Mouse (Mus musculus): ENCODE measurements around the gene Dnaaf1. TPM values are rescaled to one million over a fixed set of nuclear protein-coding genes. Genes with fewer than 3 reads are reported as not detected.

The Dnaaf1 gene
- polyA plus RNA-seq, 1 experiment from 2014 or later, result 0.08 TPM

GRCm38 (mm10) chr8:119606224-119606623, 31.2 kb downstream of the Dnaaf1 start:
- Histone ChIP-seq H3K36me3 (peaks cover 17% of the 10 kb centered on the region), H3K27me3 (no peaks in the 10 kb centered on the region), H3K9ac (no peak overlapping the region), H3K4me3 (no peak overlapping the region), H3K27ac (no peak overlapping the region), H3K4me2 (no peak overlapping the region), H3K9me3 (no peaks in the 10 kb centered on the region), H3K4me1 (peaks cover 11% of the 10 kb centered on the region)
- no peak for ATAC-seq (ENCODE audit: insufficient number of reproducible peaks, insufficient read depth, low FRiP score, low TSS enrichment, low read depth)
- 84% methylated on average over 2 of the region's 2 CpGs for WGBS

- Histone ChIP-seq H3K4me1 (no peaks in the 10 kb centered on the region), H3K9ac (no peak within 1 kb of the TSS), H3K4me2 (no peak within 1 kb of the TSS), H3K27ac (no peak within 1 kb of the TSS), H3K36me3 (no peaks in the 10 kb centered on the region), H3K27me3 (0 out of 2 replicates have a peak, but pooled peaks cover 5% of the 10 kb centered on the region), H3K9me3 (no peaks in the 10 kb centered on the region), H3K4me3 (no peak within 1 kb of the TSS)
- 86% methylated on average over 26 of the region's 26 CpGs for whole genome bisulfite sequencing
- no peak; the same call in 1 of the 2 replicates for ATAC-seq (ENCODE audit: insufficient number of reproducible peaks, insufficient read depth, low FRiP score, low TSS enrichment, low read depth)
Observed at GRCm38 (mm10) chr8:119612471-119612870, 37.4 kb downstream of the Dnaaf1 start, which contains the start of gene Adad2. TSS of gene Adad2 (plus strand) at chr8:119612747.

DNA sequence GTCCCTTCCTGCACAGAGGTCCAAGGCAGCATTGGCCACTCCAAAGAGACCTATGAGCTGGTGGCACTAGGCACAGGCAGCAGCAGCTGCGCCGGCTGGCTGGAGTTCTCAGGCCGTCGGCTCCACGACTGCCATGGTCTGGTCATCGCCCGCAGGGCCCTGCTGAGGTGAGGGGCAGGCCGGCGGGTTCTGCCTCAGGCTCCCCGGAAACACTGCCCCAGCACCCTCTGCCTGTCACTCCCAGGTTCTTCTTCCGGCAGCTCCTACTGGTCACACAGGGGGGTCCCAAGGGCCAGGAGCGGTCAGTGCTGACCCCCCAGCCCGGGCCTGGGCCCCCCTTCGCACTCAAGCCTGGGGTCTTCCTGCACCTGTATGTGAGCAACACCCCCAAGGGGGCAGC, 40.1 kb downstream of the Dnaaf1 start:
- no peaks in the 10 kb centered on the region for H3K36me3 ChIP-seq
- no peak overlapping the region for H3K9ac ChIP-seq
- H3K27me3 ChIP-seq, result 0 out of 2 replicates have a peak, but pooled peaks cover 5% of the 10 kb centered on the region
- no peak for ATAC-seq (ENCODE audit: insufficient number of reproducible peaks, insufficient read depth, low FRiP score, low TSS enrichment, low read depth)
- H3K4me3 ChIP-seq, result no peak overlapping the region
- no peak overlapping the region for H3K4me2 ChIP-seq
- H3K9me3 ChIP-seq, result no peaks in the 10 kb centered on the region
- H3K27ac ChIP-seq, result no peak overlapping the region
- H3K4me1 ChIP-seq, result no peaks in the 10 kb centered on the region
- WGBS, result 67% methylated on average over 14 of the region's 14 CpGs

DNA sequence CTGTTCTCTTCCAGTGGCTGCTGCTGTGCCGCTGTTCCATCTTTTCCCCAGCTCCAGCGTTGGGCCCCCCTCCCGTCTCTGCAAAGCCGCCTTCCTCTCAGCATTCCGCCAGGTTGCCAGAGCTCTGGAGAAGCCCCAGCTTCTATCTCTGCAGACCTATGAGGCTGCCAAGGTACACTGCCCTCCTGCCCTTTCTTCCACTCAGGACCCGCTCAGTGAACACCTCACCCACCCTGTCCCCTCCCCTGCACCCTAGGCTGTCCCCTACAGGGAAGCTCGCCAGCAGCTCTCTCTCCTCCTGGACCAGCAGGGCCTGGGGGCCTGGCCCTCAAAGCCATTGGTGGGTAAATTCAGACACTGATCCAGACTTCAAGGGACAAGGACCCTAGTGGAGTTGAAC, 41.3 kb downstream of the Dnaaf1 start:
- H3K4me3 ChIP-seq, result no peak overlapping the region
- no peak overlapping the region for H3K4me2 ChIP-seq
- 0 out of 2 replicates have a peak, but pooled peaks cover 5% of the 10 kb centered on the region for H3K27me3 ChIP-seq
- H3K27ac ChIP-seq, result no peak overlapping the region
- ATAC-seq (ENCODE audit: insufficient number of reproducible peaks, insufficient read depth, low FRiP score, low TSS enrichment, low read depth), result no peak
- H3K4me1 ChIP-seq, result no peaks in the 10 kb centered on the region
- no peaks in the 10 kb centered on the region for H3K9me3 ChIP-seq
- H3K36me3 ChIP-seq, result no peaks in the 10 kb centered on the region
- WGBS, result 59% methylated on average over 7 of the region's 7 CpGs
- H3K9ac ChIP-seq, result no peak overlapping the region

DNA sequence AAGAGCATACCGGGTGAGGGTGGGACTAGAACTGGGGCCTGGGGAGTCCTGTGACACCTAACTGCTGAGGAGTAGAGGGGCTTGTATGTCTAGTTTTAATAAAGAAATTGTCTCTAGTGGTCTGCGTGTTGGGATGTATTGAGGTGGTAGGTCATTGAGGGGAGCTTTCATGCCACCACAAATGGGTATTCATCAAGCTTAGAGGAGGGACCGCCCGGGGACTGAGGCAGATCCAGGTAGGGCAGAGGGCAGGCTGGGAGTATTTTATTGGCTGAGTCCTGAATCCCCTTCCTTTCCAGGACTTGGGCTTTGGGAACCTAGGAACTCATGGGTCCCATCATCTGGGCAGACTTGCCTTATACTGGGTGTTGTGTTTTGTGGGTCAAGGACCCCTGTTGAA, 41.8 kb downstream of the Dnaaf1 start:
- ATAC-seq (ENCODE audit: insufficient number of reproducible peaks, insufficient read depth, low FRiP score, low TSS enrichment, low read depth), result no peak
- H3K27ac ChIP-seq, result no peak overlapping the region
- H3K9me3 ChIP-seq, result no peaks in the 10 kb centered on the region
- no peak overlapping the region for H3K4me2 ChIP-seq
- no peak overlapping the region for H3K4me3 ChIP-seq
- 88% methylated on average over 4 of the region's 4 CpGs for WGBS
- H3K9ac ChIP-seq, result no peak overlapping the region
- no peaks in the 10 kb centered on the region for H3K36me3 ChIP-seq
- 0 out of 2 replicates have a peak, but pooled peaks cover 5% of the 10 kb centered on the region for H3K27me3 ChIP-seq
- H3K4me1 ChIP-seq, result no peaks in the 10 kb centered on the region

- Histone ChIP-seq H3K36me3 (no peaks in the 10 kb centered on the region), H3K4me3 (no peak overlapping the region), H3K27ac (no peak overlapping the region), H3K9me3 (no peaks in the 10 kb centered on the region), H3K4me1 (no peaks in the 10 kb centered on the region), H3K9ac (no peak overlapping the region), H3K27me3 (0 out of 2 replicates have a peak, but pooled peaks cover 5% of the 10 kb centered on the region), H3K4me2 (no peak overlapping the region)
- no peak for ATAC-seq (ENCODE audit: insufficient number of reproducible peaks, insufficient read depth, low FRiP score, low TSS enrichment, low read depth)
- 91% methylated on average over 5 of the region's 5 CpGs for WGBS
Observed at GRCm38 (mm10) chr8:119617586-119617985, 42.6 kb downstream of the Dnaaf1 start.

DNA sequence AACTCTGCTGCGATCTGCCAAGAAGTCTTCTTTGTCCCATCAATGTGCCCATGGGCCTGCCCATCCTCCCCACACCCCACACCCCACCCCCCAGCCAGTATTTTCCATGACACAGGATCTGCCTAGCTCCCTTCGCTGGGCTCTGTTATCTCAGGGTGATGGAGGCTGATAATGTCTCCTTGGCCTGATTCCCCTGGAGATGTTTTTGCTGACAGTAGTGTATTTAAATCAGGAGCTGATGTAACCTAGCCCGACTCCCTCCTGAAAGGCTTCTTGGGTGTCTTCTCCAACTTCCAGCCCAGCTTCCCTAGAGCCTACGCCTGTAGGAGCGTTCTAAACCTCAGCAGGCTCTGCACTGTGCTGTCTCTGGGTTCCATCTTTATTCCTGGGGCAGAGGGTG, 43.9 kb downstream of the Dnaaf1 start:
- H3K27me3 ChIP-seq, result 0 out of 2 replicates have a peak, but pooled peaks cover 5% of the 10 kb centered on the region
- no peak overlapping the region for H3K27ac ChIP-seq
- no peak overlapping the region for H3K9ac ChIP-seq
- ATAC-seq (ENCODE audit: insufficient number of reproducible peaks, insufficient read depth, low FRiP score, low TSS enrichment, low read depth), result no peak
- no peaks in the 10 kb centered on the region for H3K36me3 ChIP-seq
- H3K9me3 ChIP-seq, result no peaks in the 10 kb centered on the region
- no peaks in the 10 kb centered on the region for H3K4me1 ChIP-seq
- no peak overlapping the region for H3K4me2 ChIP-seq
- 67% methylated on average over 5 of the region's 5 CpGs for WGBS
- no peak overlapping the region for H3K4me3 ChIP-seq

- Histone ChIP-seq H3K4me2 (no peak overlapping the region), H3K9me3 (no peaks in the 10 kb centered on the region), H3K36me3 (no peaks in the 10 kb centered on the region), H3K4me1 (no peaks in the 10 kb centered on the region), H3K27me3 (peaks cover 4% of the 10 kb centered on the region; the same call in 1 of the 2 replicates), H3K9ac (no peak overlapping the region), H3K4me3 (no peak overlapping the region), H3K27ac (no peak overlapping the region)
- no peak for ATAC-seq (ENCODE audit: insufficient number of reproducible peaks, insufficient read depth, low FRiP score, low TSS enrichment, low read depth)
- 74% methylated on average over 6 of the region's 6 CpGs for WGBS
Observed at GRCm38 (mm10) chr8:119620116-119620840, 45.2 kb downstream of the Dnaaf1 start.

DNA sequence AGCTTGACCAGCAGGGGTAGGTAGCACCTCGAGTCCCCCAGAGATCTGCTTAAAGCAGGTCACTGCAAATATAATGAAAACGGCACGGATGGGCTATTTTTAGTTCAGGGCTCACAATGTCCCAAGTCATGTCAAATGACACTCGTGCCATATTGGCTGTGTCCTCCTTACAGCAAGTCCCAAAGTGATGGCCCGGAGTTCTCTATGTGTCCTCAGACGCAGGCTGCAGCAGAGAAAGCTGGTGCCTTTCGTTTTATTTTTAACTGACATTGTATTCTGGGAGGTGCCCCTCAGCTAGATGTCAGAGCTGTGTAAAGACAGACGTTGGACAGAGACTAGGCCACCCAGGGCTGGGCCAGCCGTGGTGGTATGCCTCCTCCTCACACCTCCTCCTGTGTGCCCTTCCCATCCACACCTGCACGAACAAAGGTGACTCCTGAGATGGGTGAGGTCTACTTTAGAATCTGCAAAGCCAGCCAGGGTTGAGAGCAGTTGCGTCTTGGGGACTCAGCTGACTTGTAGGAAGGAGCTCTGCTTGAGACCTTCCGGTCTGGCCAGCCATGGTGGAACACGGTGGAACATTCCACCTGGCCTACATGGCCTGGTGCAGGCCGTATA, 45.9 kb downstream of the Dnaaf1 start:
- no peak overlapping the region for H3K9ac ChIP-seq
- WGBS, result 86% methylated on average over 14 of the region's 14 CpGs
- H3K4me1 ChIP-seq, result no peaks in the 10 kb centered on the region
- H3K9me3 ChIP-seq, result no peaks in the 10 kb centered on the region
- no peak overlapping the region for H3K27ac ChIP-seq
- H3K36me3 ChIP-seq, result no peaks in the 10 kb centered on the region
- no peak overlapping the region for H3K4me2 ChIP-seq
- H3K27me3 ChIP-seq, result no peaks in the 10 kb centered on the region; the same call in 1 of the 2 replicates
- no peak overlapping the region for H3K4me3 ChIP-seq
- ATAC-seq (ENCODE audit: insufficient number of reproducible peaks, insufficient read depth, low FRiP score, low TSS enrichment, low read depth), result no peak

GRCm38 (mm10) chr8:119622555-119622954, 47.5 kb downstream of the Dnaaf1 start:
- Histone ChIP-seq H3K27me3 (no peaks in the 10 kb centered on the region; the same call in 1 of the 2 replicates), H3K4me3 (no peak overlapping the region), H3K27ac (no peak overlapping the region), H3K9ac (no peak overlapping the region), H3K9me3 (no peaks in the 10 kb centered on the region), H3K4me2 (no peak overlapping the region), H3K4me1 (peaks cover 3% of the 10 kb centered on the region; the same call in 1 of the 2 replicates), H3K36me3 (no peaks in the 10 kb centered on the region)
- no peak for ATAC-seq (ENCODE audit: insufficient number of reproducible peaks, insufficient read depth, low FRiP score, low TSS enrichment, low read depth)
- 28% methylated on average over 4 of the region's 4 CpGs for WGBS

GRCm38 (mm10) chr8:119623061-119623460, 48.0 kb downstream of the Dnaaf1 start:
- H3K9me3 ChIP-seq, result no peaks in the 10 kb centered on the region
- H3K4me2 ChIP-seq, result no peak overlapping the region
- 81% methylated on average over 8 of the region's 8 CpGs for WGBS
- H3K9ac ChIP-seq, result no peak overlapping the region
- H3K36me3 ChIP-seq, result no peaks in the 10 kb centered on the region
- no peak overlapping the region for H3K4me3 ChIP-seq
- no peak overlapping the region for H3K27ac ChIP-seq
- peaks cover 8% of the 10 kb centered on the region for H3K4me1 ChIP-seq
- H3K27me3 ChIP-seq, result no peaks in the 10 kb centered on the region; the same call in 1 of the 2 replicates
- no peak for ATAC-seq (ENCODE audit: insufficient number of reproducible peaks, insufficient read depth, low FRiP score, low TSS enrichment, low read depth)

GRCm38 (mm10) chr8:119623744-119624143, 48.7 kb downstream of the Dnaaf1 start:
- WGBS, result 76% methylated on average over 1 of the region's 1 CpGs
- ATAC-seq (ENCODE audit: insufficient number of reproducible peaks, insufficient read depth, low FRiP score, low TSS enrichment, low read depth), result no peak
- Histone ChIP-seq H3K4me2 (no peak overlapping the region), H3K9me3 (no peaks in the 10 kb centered on the region), H3K36me3 (no peaks in the 10 kb centered on the region), H3K4me1 (peaks cover 9% of the 10 kb centered on the region), H3K27ac (no peak overlapping the region), H3K4me3 (no peak overlapping the region), H3K9ac (no peak overlapping the region), H3K27me3 (no peaks in the 10 kb centered on the region; the same call in 1 of the 2 replicates)

Measured in embryonic facial prominence, embryonic 13.5 days (tissue).